Mouse (Mus musculus) Muller cell, postnatal 12 days (primary cell): Measurements from ENCODE around the gene Nfkbil1.

ENCODE experiments used
- DNase-seq: peaks from one replicate; pipeline ENCODE4 v3.0.0-alpha.2; 2015; ENCODE audit errors: inconsistent ontology term

Gene Nfkbil1

DNA sequence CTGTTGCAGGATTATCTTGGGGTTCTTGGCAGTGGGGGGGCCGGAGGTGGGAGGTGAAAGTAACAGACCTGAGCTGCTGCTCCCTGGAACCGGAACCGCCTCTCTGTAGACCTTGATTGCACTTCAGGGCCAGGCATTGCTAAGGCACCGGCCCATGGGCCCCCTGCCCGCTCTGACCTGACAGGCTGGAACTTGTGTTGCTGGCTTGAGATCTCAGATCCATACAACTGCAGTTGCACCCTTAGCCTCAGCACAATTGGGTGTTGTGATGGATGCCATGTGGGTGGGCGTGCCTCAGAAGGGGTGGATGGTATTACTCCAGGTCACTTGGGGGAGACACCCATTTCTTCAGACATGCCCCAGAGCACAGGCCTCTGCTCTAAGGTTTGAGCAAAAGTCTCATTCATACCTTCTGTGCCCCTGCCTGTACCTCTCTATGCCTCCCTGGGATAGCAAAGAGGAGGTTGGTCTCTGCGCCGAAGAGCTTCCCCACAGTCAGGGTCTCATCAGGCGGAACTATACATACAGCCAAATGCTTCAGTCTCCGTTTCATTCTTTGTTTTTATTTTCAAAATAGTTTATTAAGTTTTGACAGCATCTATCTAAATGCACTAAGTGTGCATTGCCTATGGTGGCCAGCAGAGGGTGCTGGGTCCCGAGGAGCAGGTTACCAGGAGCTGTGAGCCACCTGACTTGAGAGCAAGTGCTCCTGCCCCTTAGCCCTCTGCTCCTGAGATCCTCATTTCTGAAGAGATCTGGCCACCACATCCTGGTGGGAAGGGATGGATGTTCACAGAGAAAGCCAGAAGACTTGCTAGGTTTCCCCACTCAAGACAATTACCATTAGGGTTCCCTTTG is 18.9 kb upstream of the Nfkbil1 start:
- DNase-seq = no peak

DNA sequence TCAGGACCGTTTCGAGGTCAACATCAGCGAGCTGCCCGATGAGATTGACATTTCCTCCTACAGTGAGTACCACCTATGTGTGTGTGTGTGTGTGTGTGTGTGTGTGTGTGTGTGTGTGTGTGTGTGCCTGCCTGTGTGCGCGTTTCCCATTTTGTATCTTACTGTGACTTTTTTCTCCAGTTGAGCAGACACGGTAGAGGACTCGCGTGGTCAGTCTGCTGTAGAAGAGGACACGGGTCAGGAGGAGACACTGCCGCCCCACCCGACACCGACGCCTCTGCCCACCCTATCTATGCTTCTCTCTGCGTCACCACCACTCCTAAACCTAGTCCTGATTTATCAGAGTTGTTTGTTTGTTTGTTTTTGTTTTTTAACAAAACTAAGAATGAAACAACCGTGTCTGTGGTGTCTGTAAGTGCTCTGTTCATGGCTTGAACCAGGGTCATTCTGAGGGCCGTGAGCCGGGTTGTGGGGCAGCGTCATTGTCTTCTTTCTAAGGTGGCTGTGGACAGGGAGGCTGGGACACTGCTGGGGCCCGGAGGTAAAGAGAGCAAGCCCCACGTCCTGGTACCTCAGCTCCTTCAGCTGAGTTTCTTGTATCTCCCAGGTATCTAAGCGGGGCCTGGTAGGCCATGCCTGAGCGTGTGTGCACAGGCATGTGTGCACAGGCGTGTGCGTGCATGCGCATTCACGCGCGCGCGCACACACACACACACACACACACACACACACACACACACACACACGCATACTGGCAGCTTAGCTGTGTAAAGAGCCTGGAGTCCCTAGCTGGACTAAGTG is 17.9 kb upstream of the Nfkbil1 start:
- no peak for DNase-seq

DNA sequence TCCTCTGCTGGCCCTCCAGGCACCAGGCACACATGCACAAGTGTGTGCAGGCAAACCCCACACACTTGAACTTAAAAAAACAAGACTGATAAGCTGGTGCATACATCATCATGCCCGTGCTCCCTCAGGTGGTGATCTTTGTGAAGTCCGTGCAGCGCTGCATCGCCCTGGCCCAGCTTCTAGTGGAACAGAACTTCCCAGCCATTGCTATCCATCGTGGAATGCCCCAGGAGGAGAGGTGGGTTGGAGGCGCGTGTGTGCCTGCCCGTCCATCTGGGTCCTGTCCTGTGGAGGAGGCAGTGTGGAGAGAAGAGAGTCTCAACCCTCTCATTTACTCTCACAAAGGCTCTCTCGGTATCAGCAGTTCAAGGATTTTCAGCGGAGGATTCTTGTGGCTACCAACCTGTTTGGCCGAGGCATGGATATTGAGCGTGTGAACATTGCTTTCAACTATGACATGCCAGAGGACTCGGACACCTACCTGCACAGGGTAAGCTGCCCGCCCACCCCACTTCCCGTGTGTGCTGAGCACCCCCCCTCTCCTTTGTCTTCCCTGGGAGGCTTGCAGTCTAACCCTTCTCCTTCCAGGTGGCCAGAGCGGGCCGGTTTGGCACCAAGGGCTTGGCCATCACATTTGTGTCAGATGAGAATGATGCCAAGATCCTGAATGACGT is 17.2 kb upstream of the Nfkbil1 start:
- no peak for DNase-seq

DNA sequence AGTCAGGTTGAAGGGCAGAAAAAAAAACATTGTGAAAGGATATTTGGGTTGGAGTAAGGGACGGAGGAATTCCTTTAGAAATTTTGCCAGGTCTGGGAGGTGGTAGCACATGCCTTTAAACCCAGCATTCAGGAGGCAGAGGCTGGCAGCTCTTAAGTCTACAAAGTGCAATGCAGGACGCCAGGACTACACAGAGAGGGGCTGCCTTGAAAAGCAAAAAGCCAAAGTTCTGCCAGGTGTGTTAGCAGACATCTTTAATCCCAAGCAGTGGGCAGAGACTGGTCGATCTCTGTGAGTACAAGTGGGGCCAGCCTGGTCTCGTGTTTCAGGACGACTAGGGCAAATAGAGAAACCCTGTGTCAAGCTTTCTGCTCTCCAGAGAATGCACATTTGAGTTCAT is 16.4 kb upstream of the Nfkbil1 start:
- DNase-seq = no peak

DNA sequence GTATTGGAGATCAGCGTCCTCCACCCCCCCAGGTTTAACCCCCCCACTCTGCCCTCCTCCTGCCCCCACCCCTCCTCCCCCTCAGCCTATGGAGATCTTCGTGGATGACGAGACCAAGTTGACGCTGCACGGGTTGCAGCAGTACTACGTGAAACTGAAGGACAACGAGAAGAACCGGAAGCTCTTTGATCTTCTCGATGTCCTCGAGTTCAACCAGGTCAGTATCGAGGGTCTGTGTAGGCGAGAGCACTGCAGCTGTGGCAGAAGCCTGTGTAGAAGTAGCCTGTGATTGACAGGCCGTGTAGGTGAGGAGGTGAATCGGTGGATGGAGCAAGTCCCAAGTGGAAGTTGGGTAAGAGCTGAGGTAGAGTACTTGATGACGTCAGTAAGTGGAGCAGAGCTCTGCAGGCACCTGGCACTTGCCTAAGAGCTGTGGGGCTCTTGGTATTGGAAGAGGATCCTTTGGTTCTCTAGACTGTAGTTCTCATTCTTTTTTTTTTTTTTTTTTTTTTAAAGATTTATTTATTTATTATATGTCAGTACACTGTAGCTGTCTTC is 15.6 kb upstream of the Nfkbil1 start:
- DNase-seq = no peak

DNA sequence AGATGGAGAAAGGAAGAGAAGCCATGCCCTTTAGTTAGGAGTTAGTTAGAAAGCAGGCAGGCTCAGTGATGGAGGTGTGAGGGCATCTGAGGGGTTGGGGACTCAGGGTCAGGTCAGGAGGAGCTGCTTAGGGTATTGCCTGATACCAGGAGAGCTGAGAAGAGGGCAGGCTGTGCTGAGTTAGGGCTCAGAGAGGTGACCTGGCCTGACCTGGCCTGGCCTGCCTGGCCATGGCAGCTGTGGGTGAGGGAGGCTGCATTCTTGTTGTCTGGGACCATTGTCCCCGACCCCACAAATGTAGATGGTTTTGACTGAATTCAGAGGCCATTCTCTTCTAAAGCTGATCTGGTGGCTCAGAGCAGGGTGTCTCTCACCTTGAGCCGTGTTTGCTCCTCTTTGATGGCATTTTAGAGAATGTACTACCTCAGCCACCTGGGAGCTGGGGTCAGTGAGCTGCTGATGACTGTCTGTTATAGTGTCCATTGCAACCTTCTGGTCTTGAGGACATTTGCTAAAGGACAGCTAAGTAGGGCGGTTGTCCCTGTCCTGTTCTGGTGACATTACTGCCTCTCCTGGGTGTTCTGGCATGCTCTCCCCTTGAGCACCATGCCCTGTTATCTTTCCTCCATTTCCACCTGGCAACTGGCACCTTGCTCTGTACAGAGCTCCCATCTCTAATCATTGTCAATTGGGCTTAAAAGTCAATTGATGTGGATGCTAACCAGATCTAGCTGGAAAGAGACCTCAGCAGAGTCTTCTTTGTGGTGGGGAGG is 14.9 kb upstream of the Nfkbil1 start:
- DNase-seq = no peak

DNA sequence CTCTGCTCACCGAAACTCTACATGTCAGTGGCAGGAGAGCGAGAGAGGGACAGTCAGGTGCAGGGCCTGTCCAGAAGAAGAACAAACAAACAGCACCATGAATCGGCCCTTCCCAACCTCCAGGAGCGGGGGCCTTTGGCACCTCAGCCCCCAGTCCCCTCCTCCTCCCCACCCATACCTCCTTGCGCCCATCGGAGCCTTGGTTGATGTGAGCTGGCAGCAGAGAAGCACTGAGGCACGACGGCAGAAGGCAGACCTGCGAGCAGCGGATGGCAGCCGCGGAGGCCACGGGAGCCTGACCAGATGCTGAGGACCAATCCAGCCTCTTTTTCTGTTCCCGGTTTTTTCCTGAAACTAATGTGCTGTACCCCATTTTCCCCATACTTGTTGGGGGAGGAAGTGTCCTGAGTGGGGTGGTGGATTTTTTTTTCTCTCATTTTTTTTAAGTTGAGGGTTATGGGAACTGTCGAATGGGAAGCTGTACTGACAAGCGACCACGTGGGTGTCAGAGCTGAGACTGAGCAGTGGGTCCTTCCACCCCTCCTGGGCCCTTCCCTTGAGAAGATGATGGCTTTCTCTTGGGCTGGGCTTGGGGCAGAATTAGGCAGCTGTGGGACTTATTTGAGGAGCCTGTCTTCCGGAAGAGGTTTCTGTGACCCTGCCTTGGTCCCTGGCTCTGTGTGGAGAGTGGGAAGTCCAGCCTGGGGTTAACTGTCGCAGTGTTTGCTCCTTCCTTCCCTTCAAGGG is 14.0 kb upstream of the Nfkbil1 start:
- DNase-seq = no peak

DNA sequence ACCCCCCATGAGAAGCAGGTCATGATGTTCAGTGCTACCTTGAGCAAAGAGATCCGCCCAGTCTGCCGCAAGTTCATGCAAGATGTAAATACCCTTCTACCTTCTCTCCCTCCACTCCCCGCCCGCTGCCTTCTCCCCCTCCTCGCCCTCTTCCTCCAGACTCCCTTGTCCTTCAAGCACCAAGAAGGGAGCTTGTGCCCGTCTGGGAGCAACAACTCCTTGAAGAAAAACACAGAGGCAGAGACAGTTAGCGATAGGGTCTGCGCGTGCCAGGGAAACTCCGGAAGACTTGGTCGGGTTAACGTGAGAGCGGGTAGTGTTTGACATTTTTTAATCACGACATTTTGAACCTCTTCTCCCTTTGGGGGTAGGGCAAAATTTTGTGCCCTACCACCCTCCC is 13.4 kb upstream of the Nfkbil1 start:
- no peak for DNase-seq

DNA sequence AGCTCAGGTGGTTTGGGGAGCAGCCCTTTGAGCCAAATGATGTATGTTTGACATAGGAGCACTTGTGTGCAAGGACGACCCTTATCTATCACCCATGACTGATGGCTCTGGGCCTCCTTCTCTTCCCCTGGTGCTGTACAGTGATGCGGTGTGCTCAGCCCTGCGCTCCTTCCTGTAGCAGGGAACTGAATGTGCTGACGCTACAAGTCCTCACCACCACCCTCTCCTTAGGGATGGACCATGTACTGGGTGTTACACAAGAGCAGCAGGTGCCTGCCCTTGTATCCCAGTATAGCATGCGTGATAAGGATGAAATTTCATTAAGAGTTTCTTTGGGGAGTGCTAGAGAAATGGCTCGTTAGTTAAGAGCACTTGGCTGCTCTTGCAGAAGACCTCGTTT is 11.6 kb upstream of the Nfkbil1 start:
- DNase-seq = no peak

DNA sequence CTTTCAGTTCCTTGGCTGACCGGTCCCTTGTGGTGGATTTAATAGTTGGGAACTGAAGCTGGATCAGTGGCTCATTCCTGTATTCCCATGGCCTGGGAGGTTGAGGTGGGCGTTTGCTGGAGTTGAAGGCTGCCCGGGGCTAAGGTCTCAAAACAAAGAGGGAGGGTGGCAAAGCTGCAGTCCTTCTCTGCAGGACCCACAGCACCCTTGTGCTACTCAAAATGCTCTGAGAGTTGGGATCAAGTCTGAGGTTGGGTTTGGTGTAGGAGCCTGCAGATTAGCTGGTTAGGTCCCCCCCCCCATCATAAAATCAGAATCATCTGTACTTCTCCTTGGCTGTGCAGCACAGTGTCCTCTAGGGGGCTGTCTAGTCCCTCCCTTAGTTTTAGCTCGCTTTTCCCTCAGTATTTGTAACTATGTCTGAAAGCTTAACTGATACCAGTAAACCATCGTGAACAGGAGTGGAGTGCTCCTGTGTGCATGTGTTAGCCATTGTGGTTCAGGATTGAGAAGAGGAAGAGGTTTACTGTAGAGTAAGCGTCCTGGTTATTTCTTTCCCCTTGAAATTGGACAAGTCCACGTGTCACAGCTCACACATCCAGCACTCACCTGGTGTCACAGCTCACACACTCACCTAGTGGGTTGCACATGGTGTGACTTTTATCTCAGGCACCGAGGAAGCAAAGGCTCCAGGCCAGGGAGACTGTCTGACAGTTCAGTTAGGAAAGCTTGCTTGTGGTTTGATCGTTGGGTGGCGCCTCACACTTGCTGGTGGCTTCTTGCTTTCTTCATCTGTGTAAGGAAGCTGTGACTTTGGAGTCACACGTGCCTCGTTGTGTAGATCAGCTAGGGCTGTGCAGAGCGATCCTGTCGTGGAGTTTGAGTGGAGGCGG is 10.4 kb upstream of the Nfkbil1 start:
- no peak for DNase-seq

DNA sequence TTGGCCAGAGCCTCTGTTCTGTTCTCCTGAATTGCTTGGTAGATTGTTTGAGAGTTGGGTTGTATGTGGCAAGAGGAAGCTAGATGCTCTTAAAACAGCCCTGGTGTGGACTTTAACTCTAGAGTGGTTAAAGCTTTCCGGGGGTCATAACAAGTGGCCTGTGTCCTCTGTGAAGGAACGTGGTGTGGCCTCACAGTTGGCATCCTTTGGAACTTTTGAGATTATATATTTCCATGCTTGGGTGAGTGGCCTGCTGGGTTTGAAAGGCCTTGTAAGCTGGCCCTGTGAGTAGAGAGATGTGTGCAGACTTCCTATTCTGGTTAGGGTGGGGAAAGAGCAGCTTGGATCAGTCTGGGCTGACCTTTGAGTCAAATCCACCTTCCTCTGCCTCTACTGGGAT is 9.4 kb upstream of the Nfkbil1 start:
- DNase-seq = no peak

DNA sequence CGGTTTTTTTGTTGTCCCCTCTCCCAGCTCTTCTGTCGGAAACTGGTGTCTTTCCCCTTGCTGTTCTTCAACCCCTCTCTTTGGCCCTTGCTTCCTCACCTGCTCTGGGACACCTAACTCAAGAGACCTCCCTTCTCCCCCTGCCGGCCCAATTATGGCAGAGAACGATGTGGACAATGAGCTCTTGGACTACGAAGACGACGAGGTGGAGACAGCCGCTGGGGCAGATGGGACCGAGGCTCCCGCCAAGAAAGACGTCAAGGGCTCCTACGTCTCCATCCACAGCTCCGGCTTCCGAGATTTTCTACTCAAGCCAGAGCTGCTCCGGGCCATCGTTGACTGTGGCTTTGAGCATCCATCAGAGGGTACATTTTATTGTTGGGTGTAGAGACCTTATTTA is 7.5 kb upstream of the Nfkbil1 start:
- DNase-seq = no peak

DNA sequence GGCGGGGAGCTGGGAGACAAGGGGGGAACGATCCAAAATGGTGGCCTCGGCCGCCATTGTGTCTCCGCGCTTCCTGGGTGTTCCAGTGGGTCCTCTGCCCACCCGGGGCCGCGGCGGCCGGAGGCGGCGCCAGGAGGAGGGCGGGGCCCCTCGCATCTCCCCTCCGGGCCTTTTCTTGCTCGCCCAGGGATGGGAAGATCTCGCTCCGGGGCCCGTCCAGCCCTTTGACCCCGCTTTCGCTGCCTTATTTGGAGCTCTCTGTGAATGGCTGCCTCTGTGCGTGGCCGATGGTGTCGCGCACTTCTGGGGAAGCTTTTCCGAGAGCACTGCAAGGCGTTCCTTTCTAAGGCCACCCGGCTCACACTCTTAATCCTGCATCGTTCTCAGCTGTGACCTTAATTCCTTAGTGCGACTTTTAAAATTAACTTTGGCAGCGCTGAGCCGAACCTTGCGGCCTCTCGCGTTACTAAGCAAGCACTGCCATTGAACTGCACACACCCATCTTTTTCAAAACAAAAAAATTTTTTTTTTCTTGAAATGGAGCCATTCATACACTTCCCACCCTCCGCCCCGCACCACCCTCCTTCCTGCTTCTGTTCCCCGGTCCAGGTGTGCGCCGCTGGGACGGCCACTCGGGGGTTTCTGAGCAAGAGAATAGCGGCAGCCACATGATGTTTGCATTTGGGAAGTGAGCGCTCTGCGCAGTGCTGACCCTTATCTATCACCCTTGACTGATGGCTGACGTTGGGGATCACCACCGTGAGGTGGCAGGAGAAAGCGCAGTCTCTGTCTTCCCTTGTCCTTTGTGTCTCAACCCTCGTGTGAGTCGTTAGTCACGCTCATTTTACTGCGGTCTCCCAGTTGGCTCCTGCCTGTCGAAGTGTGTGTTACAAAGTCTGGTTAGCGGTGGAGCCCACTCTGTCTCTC is 6.7 kb upstream of the Nfkbil1 start:
- DNase-seq = peak; percentile 93

DNA sequence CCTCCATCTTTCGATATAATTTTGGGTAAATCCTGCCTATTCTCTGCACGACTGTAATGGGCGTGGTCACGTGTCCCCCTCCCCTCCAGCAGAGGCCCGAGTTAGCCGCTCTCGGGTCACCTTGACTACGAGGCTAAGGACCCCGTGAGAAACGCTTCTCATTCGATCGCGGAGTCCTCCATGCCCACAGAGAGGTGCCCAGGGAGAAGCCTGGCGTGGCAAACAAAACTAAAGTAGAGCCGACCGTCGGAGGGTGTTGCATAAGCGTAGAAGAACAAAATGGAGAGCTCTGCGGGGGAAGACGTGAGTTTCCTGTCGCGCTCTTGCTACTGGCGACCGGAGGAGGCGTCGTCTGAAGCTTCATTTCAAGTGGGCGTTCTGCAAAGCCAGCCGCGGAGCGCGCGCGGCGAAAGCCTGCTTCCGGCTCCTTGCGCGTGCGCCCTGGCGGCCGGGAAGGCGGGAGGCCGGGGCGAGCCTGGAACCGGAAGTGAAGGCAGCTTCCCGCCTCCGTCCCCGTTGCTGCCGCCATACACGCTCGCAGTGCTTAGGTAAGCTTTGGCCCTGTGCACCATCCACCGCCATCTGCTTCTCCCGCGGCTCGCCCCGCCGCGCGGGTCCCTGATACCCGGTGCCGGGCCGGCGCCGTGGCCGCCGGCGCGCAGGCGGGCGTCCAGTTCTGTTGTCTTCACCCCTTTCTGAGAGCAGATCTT is 5.9 kb upstream of the Nfkbil1 start, which contains the start of gene Ddx39b:
Gene Ddx39b (plus strand): TSS at position 442 of the 710 bp plus-strand sequence.
- DNase-seq = peak; percentile 99

DNA sequence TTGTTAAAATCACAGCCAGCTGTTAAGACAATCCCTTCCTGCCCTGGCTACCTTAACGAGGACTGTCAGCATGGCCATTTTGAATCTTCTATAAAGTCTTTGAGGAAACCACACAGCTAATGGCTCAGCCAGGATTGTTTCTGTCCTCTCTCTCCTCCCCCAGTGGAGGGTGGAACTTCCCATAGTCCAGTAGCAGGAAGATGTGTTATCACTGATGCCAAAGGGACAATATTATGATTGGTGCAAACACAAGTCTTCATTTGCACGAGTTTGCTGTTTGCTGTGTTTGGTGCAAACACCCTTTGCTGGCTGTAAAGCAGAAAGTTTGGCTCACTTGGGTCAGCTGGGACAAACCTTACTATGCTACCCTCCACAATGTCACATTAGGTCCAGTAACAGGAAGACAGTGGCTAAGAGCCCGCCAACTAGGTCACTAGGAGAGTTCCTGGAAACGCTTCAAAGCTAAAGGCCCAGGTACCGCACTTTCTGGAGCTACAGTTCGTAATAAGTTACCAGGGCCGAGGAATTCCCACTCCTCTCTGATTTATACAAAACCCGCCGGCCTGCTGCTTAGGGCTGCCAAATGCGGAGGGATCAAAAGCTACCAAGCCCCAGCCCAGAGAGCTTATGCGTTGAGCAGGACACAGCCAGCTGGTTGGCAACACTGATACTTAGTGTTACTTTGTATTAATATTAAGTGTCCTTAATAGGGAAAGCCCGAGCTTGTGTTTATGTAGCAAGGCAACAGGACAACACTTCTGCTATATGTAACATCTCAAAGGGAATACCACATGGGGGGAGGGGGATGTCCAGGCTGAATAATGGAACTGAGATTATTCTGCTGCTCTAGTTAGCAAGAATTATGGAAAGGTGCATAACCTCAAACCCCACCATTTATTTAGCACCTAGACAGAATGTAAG is 5.1 kb upstream of the Nfkbil1 start:
- no peak for DNase-seq

DNA sequence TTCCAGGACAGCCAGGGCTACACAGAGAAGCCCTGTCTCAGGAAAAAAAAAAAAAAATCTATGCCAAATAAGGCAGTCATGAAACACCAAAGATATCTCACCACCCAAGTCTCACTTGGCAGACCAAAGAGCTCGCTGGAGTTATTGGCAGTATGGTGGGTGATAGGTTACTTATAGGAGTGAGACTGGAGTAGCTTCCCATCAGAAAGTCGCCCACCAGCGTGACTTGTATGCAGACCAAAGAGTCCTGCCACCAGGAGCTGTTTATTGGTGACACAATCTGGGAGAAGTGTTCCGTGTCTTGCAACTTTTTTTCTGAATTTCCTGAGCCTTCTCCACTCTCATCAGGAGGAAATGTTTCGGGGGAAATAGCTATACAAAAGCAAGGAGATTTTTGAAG is 4.1 kb upstream of the Nfkbil1 start:
- DNase-seq = no peak

DNA sequence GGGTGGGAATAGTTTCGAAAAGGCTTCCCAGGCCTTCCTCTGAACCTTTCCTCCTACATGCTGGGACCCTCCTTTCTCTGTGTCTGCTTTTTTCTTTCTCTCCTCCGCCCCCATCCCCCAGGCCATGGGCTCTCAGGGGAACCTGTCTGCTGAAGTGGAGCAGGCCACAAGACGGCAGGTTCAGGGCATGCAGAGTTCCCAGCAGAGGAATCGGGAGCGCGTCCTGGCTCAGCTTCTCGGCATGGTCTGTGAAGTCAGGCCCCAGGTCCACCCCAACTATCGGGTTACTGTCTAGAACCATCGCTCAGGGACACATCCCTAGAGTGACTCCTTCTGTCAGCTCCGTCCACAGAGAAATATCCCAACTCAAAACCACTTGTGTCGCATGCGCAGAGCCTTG is 1.9 kb upstream of the Nfkbil1 start:
- DNase-seq = no peak
